Mouse (Mus musculus) CH12.LX (cell line): ENCODE measurements at regions not wholly inside any gene's neighbourhood (a gene's known extent, or its start where the extent isn't known, plus 50 kb on each side); places are given as distances from the start of the nearest gene placed in this dataset.

ENCODE experiments used
- DNase-seq: peaks from one replicate; pipeline ENCODE4 v3.0.0-alpha.2; 2013; ENCODE audit errors: extremely low read depth
- H3K27ac ChIP-seq: 2 replicates; pipeline ENCODE4 v1.5.1; 2012; ENCODE audit warnings: low read depth, mild to moderate bottlenecking, control low read depth, moderate library complexity; ENCODE audit not compliant: insufficient read depth
- H3K27me3 ChIP-seq: replicated peaks from 2 replicates; pipeline ENCODE3; 2012; ENCODE audit warnings: inconsistent platforms
- H3K36me3 ChIP-seq, 2 experiments: replicated peaks in 1 of 2; 2 replicates each; pipeline versions ENCODE3 to v1.6.1; 2012; ENCODE audit warnings: inconsistent platforms in 1 of 2, low read length in 1 of 2, mild to moderate bottlenecking in 1 of 2, mixed read lengths in 1 of 2, moderate library complexity in 1 of 2; ENCODE audit not compliant: control insufficient read depth in 1 of 2, insufficient read depth in 1 of 2
- H3K4me1 ChIP-seq, 2 experiments: 2 replicates each; pipeline ENCODE4 v1.6.1; 2012; ENCODE audit warnings: inconsistent platforms in 1 of 2, moderate library complexity in 1 of 2; ENCODE audit not compliant: insufficient read depth in 2 of 2, control insufficient read depth in 1 of 2
- H3K4me2 ChIP-seq: 2 replicates; pipeline ENCODE4 v1.6.1; 2012; ENCODE audit warnings: low read depth, mild to moderate bottlenecking, control low read depth; ENCODE audit not compliant: poor library complexity, insufficient read depth, severe bottlenecking
- H3K4me3 ChIP-seq, 3 experiments: fragments of 150-350 bp in 1 of 3; sonication (generic) in 1 of 3; replicated peaks in 1 of 3; 2 replicates each; pipeline versions ENCODE3 to v1.5.1; 2011 to 2012; ENCODE audit warnings: low read depth in 2 of 3, low read length in 2 of 3, mild to moderate bottlenecking in 2 of 3, moderate library complexity in 2 of 3, control low read depth in 1 of 3, improper control_type of control experiment in 1 of 3, inconsistent platforms in 1 of 3, mixed read lengths in 1 of 3; ENCODE audit not compliant: poor library complexity in 1 of 3
- H3K79me2 ChIP-seq: replicated peaks from 2 replicates; pipeline ENCODE4 v1.6.1; 2012; ENCODE audit warnings: mild to moderate bottlenecking, moderate library complexity; ENCODE audit not compliant: control insufficient read depth, poor library complexity, insufficient read depth, severe bottlenecking; ENCODE audit errors: extremely low read depth
- H3K9ac ChIP-seq: 2 replicates; pipeline ENCODE4 v1.6.1; 2012; ENCODE audit warnings: low read depth, mild to moderate bottlenecking, control low read depth, moderate library complexity; ENCODE audit not compliant: insufficient read depth
- H3K9me3 ChIP-seq: replicated peaks from 2 replicates; pipeline ENCODE3; 2012; ENCODE audit warnings: low read length, inconsistent platforms, mixed read lengths
- BHLHE40 ChIP-seq: IDR thresholded peaks from 2 replicates; pipeline ENCODE4 v1.6.1; 2011; ENCODE audit warnings: mild to moderate bottlenecking, low read depth, low read length, improper control_type of control experiment
- CHD1 ChIP-seq: IDR thresholded peaks from 2 replicates; pipeline ENCODE4 v1.6.1; 2012; ENCODE audit warnings: low read depth, low read length, improper control_type of control experiment, inconsistent platforms
- CHD2 ChIP-seq: IDR thresholded peaks from 2 replicates; pipeline ENCODE4 v1.6.1; 2011; ENCODE audit warnings: low read length, improper control_type of control experiment
- EP300 ChIP-seq: IDR thresholded peaks from 2 replicates; pipeline ENCODE4 v1.6.1; 2011; ENCODE audit warnings: low read length, improper control_type of control experiment
- ETS1 ChIP-seq: conservative IDR thresholded peaks from 2 replicates; pipeline ENCODE4 v1.6.1; 2012; ENCODE audit warnings: low read depth, mild to moderate bottlenecking, inconsistent platforms, low read length, improper control_type of control experiment, moderate library complexity
- IRF4 ChIP-seq: IDR thresholded peaks from 2 replicates; pipeline ENCODE4 v1.6.1; 2014; ENCODE audit warnings: low read depth, mild to moderate bottlenecking, inconsistent platforms, low read length, improper control_type of control experiment
- KAT2A ChIP-seq: IDR thresholded peaks from 2 replicates; pipeline ENCODE4 v1.6.1; 2012; ENCODE audit warnings: low read length, improper control_type of control experiment, inconsistent platforms; ENCODE audit not compliant: insufficient replicate concordance
- MAX ChIP-seq: IDR thresholded peaks from 2 replicates; pipeline ENCODE4 v1.6.1; 2011; ENCODE audit warnings: low read length, improper control_type of control experiment
- MEF2A ChIP-seq: IDR thresholded peaks from 2 replicates; pipeline ENCODE4 v1.6.1; 2014; ENCODE audit warnings: low read depth, mild to moderate bottlenecking, inconsistent platforms, low read length, improper control_type of control experiment, borderline replicate concordance
- MXI1 ChIP-seq: IDR thresholded peaks from 2 replicates; pipeline ENCODE4 v1.6.1; 2011; ENCODE audit warnings: mild to moderate bottlenecking, low read depth, low read length, improper control_type of control experiment
- NRF1 ChIP-seq: IDR thresholded peaks from 2 replicates; pipeline ENCODE4 v1.6.1; 2014; ENCODE audit warnings: low read depth, mild to moderate bottlenecking, inconsistent platforms, low read length, improper control_type of control experiment, moderate library complexity
- PAX5 ChIP-seq: IDR thresholded peaks from 2 replicates; pipeline ENCODE4 v1.6.1; 2012; ENCODE audit warnings: low read length, inconsistent platforms, mixed read lengths
- POLR2A ChIP-seq: IDR thresholded peaks from 2 replicates; pipeline ENCODE4 v1.6.1; 2011; ENCODE audit warnings: low read depth, mild to moderate bottlenecking, improper control_type of control experiment, low read length
- RAD21 ChIP-seq: IDR thresholded peaks from 2 replicates; pipeline ENCODE4 v1.6.1; 2011; ENCODE audit warnings: low read depth, mild to moderate bottlenecking, low read length, improper control_type of control experiment, moderate library complexity
- RCOR1 ChIP-seq: conservative IDR thresholded peaks from 2 replicates; pipeline ENCODE4 v1.6.1; 2012; ENCODE audit warnings: low read depth, mild to moderate bottlenecking, inconsistent platforms, low read length, improper control_type of control experiment
- TCF12 ChIP-seq: IDR thresholded peaks from 2 replicates; pipeline ENCODE4 v1.6.1; 2014; ENCODE audit warnings: low read depth, mild to moderate bottlenecking, inconsistent platforms, low read length, improper control_type of control experiment
- USF1 ChIP-seq: IDR thresholded peaks from 2 replicates; pipeline ENCODE4 v1.6.1; 2014; ENCODE audit warnings: low read depth, mild to moderate bottlenecking, inconsistent platforms, low read length, improper control_type of control experiment
- ZNF384 ChIP-seq: IDR thresholded peaks from 2 replicates; pipeline ENCODE4 v1.6.1; 2012; ENCODE audit warnings: low read depth, low read length, improper control_type of control experiment, inconsistent platforms
- dilution Hi-C: fragments of 300-500 bp; cut with MboI; formaldehyde crosslinking; loops from 2 replicates; pipeline ENCODE4 v1.14.3; 2020; ENCODE audit warnings: low sequenced_read_pairs; ENCODE audit not compliant: extremely low pct_unique_long_range_greater_than_20kb, extremely low pct_ligation_motif_present
- in situ Hi-C: fragments of 300-500 bp; cut with MboI; formaldehyde crosslinking; loops from 3 replicates; pipeline ENCODE4 v1.14.3; 2019; ENCODE audit warnings: low sequenced_read_pairs, low pct_ligation_motif_present, low pct_unique_long_range_greater_than_20kb, mixed read lengths

DNA sequence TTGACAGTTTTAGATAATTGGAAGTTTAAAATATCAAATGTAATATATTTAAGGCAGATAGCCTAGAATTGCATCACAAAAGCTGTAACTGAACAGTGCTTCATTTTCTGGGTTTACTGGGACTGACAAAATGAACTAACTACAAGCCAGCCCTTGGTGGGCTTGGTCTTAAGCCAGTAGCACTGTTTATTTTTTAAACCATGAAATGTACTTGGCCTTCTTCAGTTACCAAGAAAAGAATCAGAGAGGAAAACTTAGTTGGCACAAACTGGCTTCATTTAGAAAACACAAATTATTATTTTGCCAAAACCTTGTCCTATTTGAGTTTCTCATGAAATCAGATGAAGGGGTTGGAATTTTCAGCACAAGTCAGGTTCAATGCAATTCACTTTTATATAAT lies 989.8 kb upstream of the Zeb2 start:
- Histone ChIP-seq H3K4me2 (no peak overlapping the region), H3K36me3 (no peaks in the 10 kb centered on the region), H3K4me1 (no peaks in the 10 kb centered on the region), H3K27me3 (no peaks in the 10 kb centered on the region), H3K9ac (no peak overlapping the region), H3K27ac (no peak overlapping the region), H3K4me3 (no peak overlapping the region), H3K9me3 (no peaks in the 10 kb centered on the region), H3K79me2 (no peaks in the 10 kb centered on the region)
- dilution Hi-C loops = no loop called here
- no peak for TF ChIP-seq EP300
- DNase-seq = no peak
- in situ Hi-C loops = no loop called here

DNA sequence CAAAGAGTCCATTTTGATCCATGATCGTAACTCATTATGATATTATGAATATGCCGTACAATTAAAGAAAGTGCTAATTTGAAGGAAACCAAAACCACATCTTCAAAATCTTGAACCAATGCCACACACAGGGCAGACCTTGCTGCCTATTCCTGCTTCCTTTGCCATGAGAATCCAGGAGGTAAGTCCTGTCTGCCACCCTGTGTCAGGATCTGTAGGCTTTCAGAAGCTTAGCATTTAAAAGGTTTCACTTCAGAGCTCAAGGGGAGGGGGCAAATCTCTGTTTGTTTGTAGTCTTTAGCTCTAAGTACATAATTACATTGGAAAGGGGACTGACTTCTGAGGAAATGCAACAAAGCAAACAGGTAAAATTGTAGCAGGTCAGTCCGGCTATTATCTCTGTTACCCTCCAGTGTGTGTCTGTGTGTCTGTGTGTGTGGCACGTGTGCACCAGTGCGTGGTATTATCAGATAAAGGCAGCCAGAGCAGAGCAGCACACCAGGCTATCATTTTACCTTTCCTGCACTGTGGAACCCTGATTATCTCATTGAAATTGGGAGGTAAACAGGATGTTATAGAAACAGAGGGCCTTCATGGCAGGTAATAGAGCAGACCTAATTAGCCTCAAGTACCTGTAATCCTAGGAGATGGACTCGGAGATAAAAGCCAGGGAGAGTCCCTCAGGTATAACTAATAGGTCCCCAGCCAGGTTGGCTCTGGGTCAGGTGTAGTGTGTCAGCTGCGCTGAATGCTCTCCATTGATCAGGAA lies 948.0 kb upstream of the Zeb2 start:
- in situ Hi-C loops (no loop called here), dilution Hi-C loops (no loop called here)
- Histone ChIP-seq H3K9ac (no peak overlapping the region), H3K79me2 (no peaks in the 10 kb centered on the region), H3K9me3 (no peaks in the 10 kb centered on the region), H3K4me2 (no peak overlapping the region), H3K4me1 (peaks cover 0 to 4% of the 10 kb centered on the region in 2 experiments; a peak in 1 of 4 replicates), H3K27ac (no peak overlapping the region), H3K4me3 (no peak overlapping the region), H3K36me3 (no peaks in the 10 kb centered on the region), H3K27me3 (no peaks in the 10 kb centered on the region)
- TF ChIP-seq RAD21 = no peak
- TF ChIP-seq ETS1 = no peak
- no peak for TF ChIP-seq CHD1
- TF ChIP-seq MEF2A = no peak
- no peak for TF ChIP-seq ZNF384
- no peak for TF ChIP-seq NRF1
- no peak for TF ChIP-seq MXI1
- no peak for TF ChIP-seq MAX
- TF ChIP-seq KAT2A = no peak
- DNase-seq = no peak

DNA sequence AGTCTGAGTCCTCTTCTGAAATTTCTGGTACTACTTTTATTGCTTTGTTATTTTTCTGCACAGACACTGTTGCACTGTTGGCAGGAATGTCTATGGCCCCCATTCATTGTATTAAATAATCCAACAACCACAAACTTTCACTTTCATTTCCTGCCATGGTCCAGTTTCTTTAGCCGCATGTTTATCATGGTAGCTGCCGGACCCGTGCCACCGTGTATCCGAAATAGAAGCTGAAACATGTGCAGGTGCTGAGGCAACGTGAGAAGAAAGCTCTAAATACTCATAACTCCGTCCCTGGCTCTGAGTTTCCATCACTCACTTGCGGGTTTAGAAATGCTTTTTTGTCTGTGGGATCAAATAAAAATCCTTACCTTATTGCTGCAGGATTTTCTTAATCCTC lies 938.5 kb upstream of the Zeb2 start:
- dilution Hi-C loops = no loop called here
- TF ChIP-seq RCOR1 (peak; percentile 68; the same call in 1 of the 2 replicates), PAX5 (no peak), BHLHE40 (peak; percentile 98), MEF2A (peak; percentile 63; the same call in 1 of the 2 replicates), ETS1 (peak; percentile 73), CHD1 (no peak), POLR2A (no peak), MXI1 (peak; percentile 28; the same call in 1 of the 2 replicates), CHD2 (no peak), IRF4 (peak; percentile 65), TCF12 (0 out of 2 replicates have a peak, but pooled peaks have one; percentile 28), EP300 (peak; percentile 55; the same call in 1 of the 2 replicates), USF1 (no peak), MAX (peak; percentile 72)
- no peak overlapping the region for H3K27ac ChIP-seq
- in situ Hi-C loops = no loop called here
- no peaks in the 10 kb centered on the region for H3K36me3 ChIP-seq
- H3K9me3 ChIP-seq = no peaks in the 10 kb centered on the region
- no peak overlapping the region for H3K4me3 ChIP-seq
- H3K9ac ChIP-seq = peak overlapping the region; percentile 18; the same call in 1 of the 2 replicates
- no peaks in the 10 kb centered on the region for H3K27me3 ChIP-seq
- peak overlapping the region; percentile 85 for H3K4me2 ChIP-seq
- DNase-seq = peak; percentile 19
- H3K4me1 ChIP-seq = peaks cover 0 to 18% of the 10 kb centered on the region in 2 experiments; a peak in 2 of 4 replicates
- H3K79me2 ChIP-seq = no peaks in the 10 kb centered on the region
